Mouse (Mus musculus) hindbrain, embryonic 10.5 days (tissue): ENCODE results near the gene Zfp366. TPM values are rescaled to one million over a fixed set of nuclear protein-coding genes. Genes with fewer than 3 reads are reported as not detected.
A peak's percentile ranks its signal among the peaks of the same experiment; 100 is the strongest.

Source experiments
- DNase-seq: peaks from one replicate; pipeline ENCODE4 v3.0.0-alpha.2; 2017; ENCODE audit warnings: low spot score
- H3K27ac ChIP-seq: fragments of 300-500 bp; sonication (generic); 2 replicates; pipeline ENCODE4 v1.5.1; 2016; ENCODE audit warnings: mild to moderate bottlenecking, moderate library complexity
- H3K27me3 ChIP-seq: fragments of 300-500 bp; sonication (generic); 2 replicates; pipeline ENCODE4 v1.6.1; 2016; ENCODE audit warnings: mild to moderate bottlenecking; ENCODE audit not compliant: poor library complexity, insufficient read depth, severe bottlenecking
- H3K36me3 ChIP-seq: fragments of 300-500 bp; sonication (generic); 2 replicates; pipeline ENCODE4 v1.6.1; 2016; ENCODE audit warnings: mild to moderate bottlenecking, moderate library complexity
- H3K4me1 ChIP-seq: fragments of 300-500 bp; sonication (generic); replicated peaks from 2 replicates; pipeline ENCODE4 v1.6.1; 2016; ENCODE audit warnings: mild to moderate bottlenecking
- H3K4me3 ChIP-seq: fragments of 300-500 bp; sonication (generic); 2 replicates; pipeline ENCODE4 v1.5.1; 2016; ENCODE audit warnings: mild to moderate bottlenecking, moderate library complexity
- H3K9me3 ChIP-seq: fragments of 300-500 bp; sonication (generic); 2 replicates; pipeline ENCODE4 v1.6.1; 2016; ENCODE audit warnings: mild to moderate bottlenecking, moderate library complexity
- WGBS: fragments of 180-500 bp; shearing (Covaris S2); methylation state at CpG from one replicate; pipeline ENCODE4 v1.1.7; 2016; 5-methylcytosine and 5-hydroxymethylcytosine counted together
- polyA plus RNA-seq: library from polyadenylated mRNA; unstranded; fragments of >200 nt; fragmentation: Nextera tagmentation; extraction: Ambion mirVana; gene quantifications from 2 replicates; pipeline ENCODE4 v1.2.1, GENCODE M21; 2016

Gene Zfp366
- polyA plus RNA-seq, 1 experiment from 2014 or later = 0.43 TPM

GRCm38 (mm10) chr13:99279351-99279750 lies 94.7 kb downstream of the Zfp366 start:
- no peak for DNase-seq
- Histone ChIP-seq H3K36me3 (no peaks in the 10 kb centered on the region), H3K27me3 (no peaks in the 10 kb centered on the region), H3K4me3 (no peak overlapping the region), H3K4me1 (peaks cover 8% of the 10 kb centered on the region), H3K27ac (no peak overlapping the region), H3K9me3 (no peaks in the 10 kb centered on the region)
- WGBS = 86% methylated on average over 10 of the region's 10 CpGs

- WGBS = 90% methylated on average over 6 of the region's 6 CpGs
- H3K9me3 ChIP-seq = no peaks in the 10 kb centered on the region
- H3K36me3 ChIP-seq = no peaks in the 10 kb centered on the region
- H3K27ac ChIP-seq = no peak overlapping the region
- peaks cover 21% of the 10 kb centered on the region for H3K4me1 ChIP-seq
- no peak for DNase-seq
- H3K27me3 ChIP-seq = no peaks in the 10 kb centered on the region
- no peak overlapping the region for H3K4me3 ChIP-seq
Observed at GRCm38 (mm10) chr13:99282961-99283360, 98.3 kb downstream of the Zfp366 start.

GRCm38 (mm10) chr13:99283916-99284315 lies 99.3 kb downstream of the Zfp366 start:
- DNase-seq = no peak
- Histone ChIP-seq H3K9me3 (no peaks in the 10 kb centered on the region), H3K27me3 (no peaks in the 10 kb centered on the region), H3K27ac (no peak overlapping the region), H3K36me3 (no peaks in the 10 kb centered on the region), H3K4me1 (peaks cover 21% of the 10 kb centered on the region), H3K4me3 (no peak overlapping the region)
- WGBS = 86% methylated on average over 12 of the region's 12 CpGs

- 79% methylated on average over 21 of the region's 21 CpGs for WGBS
- Histone ChIP-seq H3K27ac (peak overlapping the region; percentile 45), H3K27me3 (no peaks in the 10 kb centered on the region), H3K4me1 (peaks cover 17% of the 10 kb centered on the region), H3K9me3 (no peaks in the 10 kb centered on the region), H3K4me3 (no peak overlapping the region), H3K36me3 (no peaks in the 10 kb centered on the region)
- no peak for DNase-seq
Observed at GRCm38 (mm10) chr13:99284400-99285160, 100.0 kb downstream of the Zfp366 start.

GRCm38 (mm10) chr13:99285241-99285640 lies 100.6 kb downstream of the Zfp366 start:
- H3K9me3 ChIP-seq = no peaks in the 10 kb centered on the region
- DNase-seq = peak; percentile 7
- H3K27me3 ChIP-seq = no peaks in the 10 kb centered on the region
- H3K27ac ChIP-seq = no peak overlapping the region
- WGBS = 55% methylated on average over 2 of the region's 2 CpGs
- peaks cover 17% of the 10 kb centered on the region for H3K4me1 ChIP-seq
- H3K36me3 ChIP-seq = no peaks in the 10 kb centered on the region
- H3K4me3 ChIP-seq = no peak overlapping the region

- no peaks in the 10 kb centered on the region for H3K9me3 ChIP-seq
- H3K4me3 ChIP-seq = no peak overlapping the region
- DNase-seq = no peak
- 91% methylated on average over 4 of the region's 4 CpGs for WGBS
- H3K36me3 ChIP-seq = no peaks in the 10 kb centered on the region
- no peak overlapping the region for H3K27ac ChIP-seq
- peaks cover 17% of the 10 kb centered on the region for H3K4me1 ChIP-seq
- H3K27me3 ChIP-seq = no peaks in the 10 kb centered on the region
Observed at GRCm38 (mm10) chr13:99287207-99287606, 102.6 kb downstream of the Zfp366 start.

- WGBS = 91% methylated on average over 9 of the region's 9 CpGs
- no peaks in the 10 kb centered on the region for H3K9me3 ChIP-seq
Observed at GRCm38 (mm10) chr13:99287786-99288185, 103.2 kb downstream of the Zfp366 start.

GRCm38 (mm10) chr13:99290766-99291165 lies 106.1 kb downstream of the Zfp366 start:
- no peak for DNase-seq
- no peaks in the 10 kb centered on the region for H3K4me1 ChIP-seq
- no peaks in the 10 kb centered on the region for H3K27me3 ChIP-seq
- peaks cover 3% of the 10 kb centered on the region; the same call in 1 of the 2 replicates for H3K9me3 ChIP-seq
- WGBS = 91% methylated on average over 8 of the region's 8 CpGs
- no peak overlapping the region for H3K27ac ChIP-seq
- H3K36me3 ChIP-seq = no peaks in the 10 kb centered on the region
- H3K4me3 ChIP-seq = no peak overlapping the region

More at GRCm38 (mm10) chr13:99287786-99288185, 103.2 kb downstream of the Zfp366 start:
- no peak for DNase-seq
- peaks cover 17% of the 10 kb centered on the region for H3K4me1 ChIP-seq
- no peak overlapping the region for H3K27ac ChIP-seq
- no peaks in the 10 kb centered on the region for H3K36me3 ChIP-seq
- no peaks in the 10 kb centered on the region for H3K27me3 ChIP-seq
- no peak overlapping the region for H3K4me3 ChIP-seq

GRCm38 (mm10) chr13:99294176-99294575 lies 109.6 kb downstream of the Zfp366 start:
- Histone ChIP-seq H3K4me1 (no peaks in the 10 kb centered on the region), H3K9me3 (peaks cover 3% of the 10 kb centered on the region; the same call in 1 of the 2 replicates), H3K36me3 (no peaks in the 10 kb centered on the region), H3K27me3 (no peaks in the 10 kb centered on the region), H3K27ac (no peak overlapping the region), H3K4me3 (no peak overlapping the region)
- 92% methylated on average over 13 of the region's 13 CpGs for WGBS
- DNase-seq = no peak

- H3K27me3 ChIP-seq = no peaks in the 10 kb centered on the region
- no peak for DNase-seq
- WGBS = 89% methylated on average over 5 of the region's 5 CpGs
Observed at GRCm38 (mm10) chr13:99299921-99300320, 115.3 kb downstream of the Zfp366 start.

More at GRCm38 (mm10) chr13:99299921-99300320, 115.3 kb downstream of the Zfp366 start:
- Histone ChIP-seq H3K36me3 (no peaks in the 10 kb centered on the region), H3K9me3 (peaks cover 3% of the 10 kb centered on the region; the same call in 1 of the 2 replicates), H3K27ac (no peak overlapping the region), H3K4me1 (no peaks in the 10 kb centered on the region), H3K4me3 (no peak overlapping the region)

Other genes starting within 250 kb of the Zfp366 start
- gene 1700024P04Rik, start 200.3 kb upstream of the Zfp366 start, polyA plus RNA-seq = not detected in 2 replicates
- 50.2 and 51.8 TPM in 2 replicates for gene Ptcd2, start 159.9 kb downstream of the Zfp366 start, polyA plus RNA-seq
- gene Mrps27, start 160.0 kb downstream of the Zfp366 start, polyA plus RNA-seq = 68.3 and 74.1 TPM in 2 replicates